Mouse (Mus musculus): ENCODE results near the gene Krtap4-7. TPM values are rescaled to one million over a fixed set of nuclear protein-coding genes. Genes with fewer than 3 reads are reported as not detected.
"Not testable (repeated sequence)": the region's sequence is repeated elsewhere in the genome, so short reads cannot be mapped to it uniquely, and the experiment has no call there.

The Krtap4-7 gene
- total and polyA plus RNA-seq, 2 experiments: not detected

- no peaks in the 10 kb centered on the region for H3K79me2 ChIP-seq (ENCODE audit: control insufficient read depth, insufficient read depth, low read length)
- H3K4me3 ChIP-seq (ENCODE audit: insufficient read depth, low read depth, low read length): no peak within 1 kb of the TSS
- H3K36me3 ChIP-seq (ENCODE audit: control insufficient read depth, insufficient read depth, low read length): no peaks in the 10 kb centered on the region
- H3K27ac ChIP-seq (replicated peaks; ENCODE audit: insufficient read depth, low read depth, low read length): no peak within 1 kb of the TSS
- no peaks in the 10 kb centered on the region for H3K4me1 ChIP-seq (ENCODE audit: control insufficient read depth, insufficient read depth, low read length)
- DNase-seq (ENCODE audit: extremely low read depth, low read depth, low spot score): no peak
- 78% methylated on average over 2 of the region's 2 CpGs for WGBS
- H3K27me3 ChIP-seq (ENCODE audit: control insufficient read depth, insufficient read depth, low read length): no peaks in the 10 kb centered on the region
- no peak within 1 kb of the TSS for H3K9ac ChIP-seq (ENCODE audit: low read depth, low read length)
- TF ChIP-seq POLR2A (IDR thresholded peaks at IDR 0.05; ENCODE audit: extremely low read depth, insufficient read depth, low read length): no peak
- TF ChIP-seq CTCF (IDR thresholded peaks at IDR 0.05; ENCODE audit: low read depth, low read length): no peak
Measured at GRCm38 (mm10) chr11:99620335-99620734, 23.6 kb downstream of the Krtap4-7 start, which contains the start of gene Gm11562. Gene Gm11562 (minus strand): TSS chr11:99620435.

DNA sequence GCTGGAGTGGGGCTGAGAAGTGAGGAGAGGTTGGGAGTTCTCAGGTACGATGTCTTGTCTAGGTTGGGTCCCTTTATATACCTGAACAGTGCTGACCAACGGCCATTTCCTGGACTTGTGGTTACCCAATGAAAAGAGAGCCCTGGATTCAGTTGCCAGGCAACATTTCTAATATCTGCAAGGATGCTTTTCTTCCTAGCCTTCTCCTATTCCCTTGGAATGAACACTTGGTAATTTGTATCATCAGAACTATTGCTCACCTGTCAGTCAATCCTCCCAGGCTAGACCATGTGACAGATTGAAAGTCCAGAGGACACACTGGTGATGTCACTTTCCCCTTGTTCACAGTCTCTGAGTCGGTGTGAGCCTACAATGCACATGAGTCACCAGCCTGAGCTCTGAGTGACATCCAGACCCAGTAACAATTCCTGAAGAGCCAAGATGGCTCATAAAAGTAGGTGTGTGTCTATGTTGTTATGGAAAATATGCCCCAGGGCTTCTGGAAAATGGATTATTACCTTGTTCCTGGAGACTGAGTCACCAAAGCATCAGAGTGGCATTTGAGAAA lies 29.0 kb downstream of the Krtap4-7 start, which contains the start of gene Krtap2-4:
Gene Krtap2-4, minus strand, starts transcription at position 51 of the 568 bp plus-strand sequence.
- no peak within 1 kb of the TSS for H3K27ac ChIP-seq (replicated peaks; ENCODE audit: insufficient read depth, low read depth, low read length)
- TF ChIP-seq POLR2A (IDR thresholded peaks at IDR 0.05; ENCODE audit: extremely low read depth, insufficient read depth, low read length) (no peak), CTCF (IDR thresholded peaks at IDR 0.05; ENCODE audit: low read depth, low read length) (no peak)
- no peak for DNase-seq (ENCODE audit: extremely low read depth, low read depth, low spot score)
- H3K36me3 ChIP-seq (ENCODE audit: control insufficient read depth, insufficient read depth, low read length): no peaks in the 10 kb centered on the region
- no peak within 1 kb of the TSS for H3K9ac ChIP-seq (ENCODE audit: low read depth, low read length)
- H3K4me3 ChIP-seq (ENCODE audit: insufficient read depth, low read depth, low read length): no peak within 1 kb of the TSS
- 46% methylated on average over 3 of the region's 3 CpGs for WGBS
- H3K4me1 ChIP-seq (ENCODE audit: control insufficient read depth, insufficient read depth, low read length): no peaks in the 10 kb centered on the region
- H3K27me3 ChIP-seq (ENCODE audit: control insufficient read depth, insufficient read depth, low read length): no peaks in the 10 kb centered on the region
- H3K79me2 ChIP-seq (ENCODE audit: control insufficient read depth, insufficient read depth, low read length): no peaks in the 10 kb centered on the region

- H3K36me3 ChIP-seq (ENCODE audit: control insufficient read depth, insufficient read depth, low read length); H3K4me1 ChIP-seq (ENCODE audit: control insufficient read depth, insufficient read depth, low read length); H3K4me3 ChIP-seq (ENCODE audit: insufficient read depth, low read depth, low read length); H3K79me2 ChIP-seq (ENCODE audit: control insufficient read depth, insufficient read depth, low read length); H3K9ac ChIP-seq (ENCODE audit: low read depth, low read length); DNase-seq (ENCODE audit: extremely low read depth, low read depth, low spot score); H3K27ac ChIP-seq (replicated peaks; ENCODE audit: insufficient read depth, low read depth, low read length); H3K27me3 ChIP-seq (ENCODE audit: control insufficient read depth, insufficient read depth, low read length): not testable (repeated sequence)
- 72% methylated on average over 1 of the region's 2 CpGs for WGBS
Measured at GRCm38 (mm10) chr11:99610089-99610488, 33.8 kb downstream of the Krtap4-7 start, which contains the start of gene Gm11937. Gene Gm11937 (minus strand): TSS chr11:99610189.

GRCm38 (mm10) chr11:99609126-99609525 lies 34.8 kb downstream of the Krtap4-7 start:
- Histone ChIP-seq H3K4me3 (ENCODE audit: insufficient read depth, low read depth, low read length) (no peak overlapping the region), H3K36me3 (ENCODE audit: control insufficient read depth, insufficient read depth, low read length) (no peaks in the 10 kb centered on the region), H3K4me1 (ENCODE audit: control insufficient read depth, insufficient read depth, low read length) (no peaks in the 10 kb centered on the region), H3K9ac (ENCODE audit: low read depth, low read length) (no peak overlapping the region), H3K79me2 (ENCODE audit: control insufficient read depth, insufficient read depth, low read length) (no peaks in the 10 kb centered on the region), H3K27ac (replicated peaks; ENCODE audit: insufficient read depth, low read depth, low read length) (no peak overlapping the region), H3K27me3 (ENCODE audit: control insufficient read depth, insufficient read depth, low read length) (no peaks in the 10 kb centered on the region)
- WGBS: 67% methylated on average over 1 of the region's 1 CpGs
- TF ChIP-seq POLR2A (IDR thresholded peaks at IDR 0.05; ENCODE audit: extremely low read depth, insufficient read depth, low read length) (no peak), CTCF (IDR thresholded peaks at IDR 0.05; ENCODE audit: low read depth, low read length) (no peak)
- no peak for DNase-seq (ENCODE audit: extremely low read depth, low read depth, low spot score)

GRCm38 (mm10) chr11:99603208-99603607 lies 40.7 kb downstream of the Krtap4-7 start, which contains the start of gene Gm11938:
Gene Gm11938 (minus strand): TSS chr11:99603308.
- not testable (repeated sequence) for H3K27me3 ChIP-seq (ENCODE audit: control insufficient read depth, insufficient read depth, low read length); H3K4me1 ChIP-seq (ENCODE audit: control insufficient read depth, insufficient read depth, low read length); H3K4me3 ChIP-seq (ENCODE audit: insufficient read depth, low read depth, low read length); H3K36me3 ChIP-seq (ENCODE audit: control insufficient read depth, insufficient read depth, low read length); H3K9ac ChIP-seq (ENCODE audit: low read depth, low read length); H3K27ac ChIP-seq (replicated peaks; ENCODE audit: insufficient read depth, low read depth, low read length); DNase-seq (ENCODE audit: extremely low read depth, low read depth, low spot score); H3K79me2 ChIP-seq (ENCODE audit: control insufficient read depth, insufficient read depth, low read length)
- WGBS: 36% methylated on average over 1 of the region's 1 CpGs

DNA sequence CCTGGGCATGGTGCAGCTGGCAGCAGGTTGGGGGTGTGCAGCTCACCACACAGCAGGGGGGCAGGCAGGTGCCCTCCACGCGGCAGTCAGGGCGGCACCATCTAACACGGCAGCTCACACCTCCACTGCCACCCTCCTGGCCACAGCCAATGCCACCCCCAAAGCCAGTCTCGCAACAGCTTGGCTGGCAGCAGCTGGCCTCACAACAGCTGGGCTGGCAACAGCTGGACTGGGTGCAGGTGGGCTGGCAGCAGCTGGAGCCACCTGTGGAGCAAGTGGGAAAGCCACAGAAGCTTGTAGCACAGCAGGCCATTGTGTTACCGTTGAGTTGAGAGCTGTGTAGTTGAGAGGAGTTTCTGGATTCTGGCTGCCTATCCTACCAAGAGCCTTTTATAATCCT lies 46.1 kb downstream of the Krtap4-7 start, which contains the start of gene Krtap9-3:
Gene Krtap9-3, minus strand, starts transcription at position 364 of the 400 bp plus-strand sequence.
- WGBS: 93% methylated on average over 6 of the region's 6 CpGs
- not testable (repeated sequence) for H3K27me3 ChIP-seq (ENCODE audit: control insufficient read depth, insufficient read depth, low read length); H3K9ac ChIP-seq (ENCODE audit: low read depth, low read length); DNase-seq (ENCODE audit: extremely low read depth, low read depth, low spot score); H3K79me2 ChIP-seq (ENCODE audit: control insufficient read depth, insufficient read depth, low read length); H3K4me3 ChIP-seq (ENCODE audit: insufficient read depth, low read depth, low read length); H3K4me1 ChIP-seq (ENCODE audit: control insufficient read depth, insufficient read depth, low read length); H3K36me3 ChIP-seq (ENCODE audit: control insufficient read depth, insufficient read depth, low read length); H3K27ac ChIP-seq (replicated peaks; ENCODE audit: insufficient read depth, low read depth, low read length)

Other genes with a start within 250 kb of the Krtap4-7 start
Only the 30 nearest of the 38 such genes appear.
- 4.0 and 6.4 TPM in 2 replicates for gene Krt23, start 151.0 kb downstream of the Krtap4-7 start, total RNA-seq (2014; rRNA removed)
- gene Krt23, start 151.0 kb downstream of the Krtap4-7 start, polyA plus RNA-seq (2012; rRNA removed): 1.4 and 1.7 TPM in 2 replicates
- gene Krt39, start 122.8 kb downstream of the Krtap4-7 start, total RNA-seq (2014; rRNA removed): not detected in 2 replicates
- not detected in 2 replicates for gene Krt39, start 122.8 kb downstream of the Krtap4-7 start, polyA plus RNA-seq (2012; rRNA removed)
- gene Krt40, start 100.9 kb downstream of the Krtap4-7 start, total RNA-seq (2014; rRNA removed): not detected in 2 replicates
- gene Krt40, start 100.9 kb downstream of the Krtap4-7 start, polyA plus RNA-seq (2012; rRNA removed): not detected in 2 replicates
- not detected in 2 replicates for gene Krtap3-3, start 93.2 kb downstream of the Krtap4-7 start, total RNA-seq (2014; rRNA removed)
- gene Krtap3-3, start 93.2 kb downstream of the Krtap4-7 start, polyA plus RNA-seq (2012; rRNA removed): not detected in 2 replicates
- not detected in 2 replicates for gene Krtap3-2, start 87.2 kb downstream of the Krtap4-7 start, total RNA-seq (2014; rRNA removed)
- gene Krtap3-2, start 87.2 kb downstream of the Krtap4-7 start, polyA plus RNA-seq (2012; rRNA removed): not detected in 2 replicates
- gene Gm11939, start 84.6 kb downstream of the Krtap4-7 start, total RNA-seq (2014; rRNA removed): not detected in 2 replicates
- gene Gm11939, start 84.6 kb downstream of the Krtap4-7 start, polyA plus RNA-seq (2012; rRNA removed): not detected in 2 replicates
- not detected in 2 replicates for gene Krtap3-1, start 77.5 kb downstream of the Krtap4-7 start, total RNA-seq (2014; rRNA removed)
- gene Krtap3-1, start 77.5 kb downstream of the Krtap4-7 start, polyA plus RNA-seq (2012; rRNA removed): not detected in 2 replicates
- not detected in 2 replicates for gene Krtap1-5, start 63.1 kb downstream of the Krtap4-7 start, total RNA-seq (2014; rRNA removed)
- gene Krtap1-5, start 63.1 kb downstream of the Krtap4-7 start, polyA plus RNA-seq (2012; rRNA removed): not detected in 2 replicates
- gene Krtap1-4, start 60.4 kb downstream of the Krtap4-7 start, total RNA-seq (2014; rRNA removed): not detected in 2 replicates
- not detected in 2 replicates for gene Krtap1-4, start 60.4 kb downstream of the Krtap4-7 start, polyA plus RNA-seq (2012; rRNA removed)
- gene Krtap1-3, start 52.8 kb downstream of the Krtap4-7 start, total RNA-seq (2014; rRNA removed): not detected in 2 replicates
- gene Krtap1-3, start 52.8 kb downstream of the Krtap4-7 start, polyA plus RNA-seq (2012; rRNA removed): not detected in 2 replicates
- not detected in 2 replicates for gene Krtap9-3, start 46.0 kb downstream of the Krtap4-7 start, total RNA-seq (2014; rRNA removed)
- gene Krtap9-3, start 46.0 kb downstream of the Krtap4-7 start, polyA plus RNA-seq (2012; rRNA removed): not detected in 2 replicates
- not detected in 2 replicates for gene Gm11938, start 40.8 kb downstream of the Krtap4-7 start, total RNA-seq (2014; rRNA removed)
- gene Gm11938, start 40.8 kb downstream of the Krtap4-7 start, polyA plus RNA-seq (2012; rRNA removed): not detected in 2 replicates
- not detected in 2 replicates for gene Gm11937, start 33.9 kb downstream of the Krtap4-7 start, total RNA-seq (2014; rRNA removed)
- gene Gm11937, start 33.9 kb downstream of the Krtap4-7 start, polyA plus RNA-seq (2012; rRNA removed): not detected in 2 replicates
- gene Krtap2-4, start 29.2 kb downstream of the Krtap4-7 start, total RNA-seq (2014; rRNA removed): not detected in 2 replicates
- gene Krtap2-4, start 29.2 kb downstream of the Krtap4-7 start, polyA plus RNA-seq (2012; rRNA removed): not detected in 2 replicates
- gene Gm11562, start 23.7 kb downstream of the Krtap4-7 start, total RNA-seq (2014; rRNA removed): not detected in 2 replicates
- gene Gm11562, start 23.7 kb downstream of the Krtap4-7 start, polyA plus RNA-seq (2012; rRNA removed): not detected in 2 replicates
- not detected in 2 replicates for gene Krtap4-1, start 15.9 kb downstream of the Krtap4-7 start, total RNA-seq (2014; rRNA removed)
- gene Krtap4-1, start 15.9 kb downstream of the Krtap4-7 start, polyA plus RNA-seq (2012; rRNA removed): not detected in 2 replicates
- not detected in 2 replicates for gene Krtap4-2, start 9.0 kb downstream of the Krtap4-7 start, total RNA-seq (2014; rRNA removed)
- not detected in 2 replicates for gene Krtap4-2, start 9.0 kb downstream of the Krtap4-7 start, polyA plus RNA-seq (2012; rRNA removed)
- not detected in 2 replicates for gene Gm11555, start 6.1 kb upstream of the Krtap4-7 start, total RNA-seq (2014; rRNA removed)
- gene Gm11555, start 6.1 kb upstream of the Krtap4-7 start, polyA plus RNA-seq (2012; rRNA removed): not detected in 2 replicates
- not detected in 2 replicates for gene Gm11563, start 14.9 kb upstream of the Krtap4-7 start, total RNA-seq (2014; rRNA removed)
- not detected in 2 replicates for gene Gm11563, start 14.9 kb upstream of the Krtap4-7 start, polyA plus RNA-seq (2012; rRNA removed)
- gene Krtap4-6, start 21.9 kb upstream of the Krtap4-7 start, total RNA-seq (2014; rRNA removed): not detected in 2 replicates
- not detected in 2 replicates for gene Krtap4-6, start 21.9 kb upstream of the Krtap4-7 start, polyA plus RNA-seq (2012; rRNA removed)
- gene Gm14190, start 46.7 kb upstream of the Krtap4-7 start, total RNA-seq (2014; rRNA removed): not detected in 2 replicates
- gene Gm14190, start 46.7 kb upstream of the Krtap4-7 start, polyA plus RNA-seq (2012; rRNA removed): not detected in 2 replicates
- not detected in 2 replicates for gene Gm14180, start 90.2 kb upstream of the Krtap4-7 start, total RNA-seq (2014; rRNA removed)
- gene Gm14180, start 90.2 kb upstream of the Krtap4-7 start, polyA plus RNA-seq (2012; rRNA removed): not detected in 2 replicates
- not detected in 2 replicates for gene Gm11595, start 128.8 kb upstream of the Krtap4-7 start, total RNA-seq (2014; rRNA removed)
- not detected in 2 replicates for gene Gm11595, start 128.8 kb upstream of the Krtap4-7 start, polyA plus RNA-seq (2012; rRNA removed)
- gene Krtap4-8, start 136.6 kb upstream of the Krtap4-7 start, total RNA-seq (2014; rRNA removed): not detected in 2 replicates
- not detected in 2 replicates for gene Krtap4-8, start 136.6 kb upstream of the Krtap4-7 start, polyA plus RNA-seq (2012; rRNA removed)
- not detected in 2 replicates for gene Krtap4-9, start 141.1 kb upstream of the Krtap4-7 start, total RNA-seq (2014; rRNA removed)
- not detected in 2 replicates for gene Krtap4-9, start 141.1 kb upstream of the Krtap4-7 start, polyA plus RNA-seq (2012; rRNA removed)
- not detected in 2 replicates for gene Gm11596, start 149.4 kb upstream of the Krtap4-7 start, total RNA-seq (2014; rRNA removed)
- not detected in 2 replicates for gene Gm11596, start 149.4 kb upstream of the Krtap4-7 start, polyA plus RNA-seq (2012; rRNA removed)
- gene Gm11569, start 154.8 kb upstream of the Krtap4-7 start, total RNA-seq (2014; rRNA removed): not detected in 2 replicates
- not detected in 2 replicates for gene Gm11569, start 154.8 kb upstream of the Krtap4-7 start, polyA plus RNA-seq (2012; rRNA removed)
- gene Gm11554, start 160.4 kb upstream of the Krtap4-7 start, total RNA-seq (2014; rRNA removed): not detected in 2 replicates
- not detected in 2 replicates for gene Gm11554, start 160.4 kb upstream of the Krtap4-7 start, polyA plus RNA-seq (2012; rRNA removed)
- gene Krtap4-13, start 165.8 kb upstream of the Krtap4-7 start, total RNA-seq (2014; rRNA removed): not detected in 2 replicates
- gene Krtap4-13, start 165.8 kb upstream of the Krtap4-7 start, polyA plus RNA-seq (2012; rRNA removed): not detected in 2 replicates
- not detected in 2 replicates for gene Gm11564, start 171.6 kb upstream of the Krtap4-7 start, total RNA-seq (2014; rRNA removed)
- gene Gm11564, start 171.6 kb upstream of the Krtap4-7 start, polyA plus RNA-seq (2012; rRNA removed): not detected in 2 replicates

Measured in liver, adult 2 months (tissue).